Mouse (Mus musculus) heart, adult 2 months (tissue): Measurements from ENCODE around the gene Galnt13.

Source experiments
- CTCF ChIP-seq: fragments of 200-600 bp; IDR thresholded peaks from 2 replicates; pipeline ENCODE4 v1.8.1; 2022; ENCODE audit warnings: antibody characterized with exemption, mild to moderate bottlenecking, moderate library complexity
- EP300 ChIP-seq: fragments of 200-500 bp; IDR thresholded peaks from 2 replicates; pipeline ENCODE4 v1.6.1; 2011; ENCODE audit warnings: low read depth, low read length, control low read depth; ENCODE audit not compliant: insufficient read depth
- POLR2A ChIP-seq: fragments of 200-500 bp; IDR thresholded peaks from 2 replicates; pipeline ENCODE4 v1.6.1; 2011; ENCODE audit warnings: mild to moderate bottlenecking, low read depth, low read length, control low read depth; ENCODE audit not compliant: insufficient read depth

DNA sequence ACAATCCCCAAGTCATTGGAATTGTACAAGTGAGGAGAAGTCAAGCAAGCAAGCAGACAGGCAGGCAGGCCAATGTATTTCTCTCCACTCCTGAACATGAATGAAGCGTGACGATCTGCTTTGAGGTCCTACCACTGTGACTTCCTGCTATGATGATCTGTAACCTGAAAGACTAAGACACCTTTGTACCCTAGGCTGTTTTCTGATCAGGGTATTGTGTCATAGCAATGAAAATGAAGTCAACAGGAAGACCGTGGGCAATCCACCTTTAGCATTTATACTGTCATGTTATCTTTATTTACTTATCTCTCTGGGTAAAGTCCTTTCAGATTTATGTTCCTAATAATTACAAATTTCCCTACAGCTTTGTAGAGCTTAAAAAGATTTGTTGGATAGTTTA is 500.3 kb downstream of the Galnt13 start:
- no peak for TF ChIP-seq POLR2A
- no peak for TF ChIP-seq EP300
- no peak for TF ChIP-seq CTCF
